ENCODE assay signal across 10 mouse cellular contexts in genomic region chr9:35317233-35317980, GRCm38 (mm10). TPM values are rescaled to one million over a fixed set of nuclear protein-coding genes. Genes with fewer than 3 reads are reported as not detected.
DNase-seq lines count a peak whose midpoint lies in the region; ATAC-seq lines count a peak whose summit lies in the region.
"Had no signal": no experiment of that assay in that cellular context is flagged by ENCODE, and none has a peak within 500 bp of the region (broad histone marks: within the 10 kb centered on the region; RNA-seq: fewer than 3 reads in every experiment).

No protein-coding gene starts in this region.

- H3K27me3 ChIP-seq in forebrain, embryonic 12.5 days, result peaks cover 69% of the 10 kb centered on the region
- H3K27me3 ChIP-seq in forebrain, embryonic 13.5 days, result peaks cover 11% of the 10 kb centered on the region; the same call in 1 of the 2 replicates
- peaks cover 2% of the 10 kb centered on the region; the same call in 1 of the 2 replicates for H3K27me3 ChIP-seq in midbrain, embryonic 11.5 days (ENCODE audit: control insufficient read depth, insufficient read depth, low read length)
- H3K27me3 ChIP-seq in midbrain, embryonic 16.5 days (ENCODE audit: control insufficient read depth, insufficient read depth, low read depth, low read length), result no peaks in the 10 kb centered on the region; the same call in 1 of the 2 replicates
- H3K27me3 ChIP-seq in neural tube, embryonic 11.5 days (ENCODE audit: control insufficient read depth, insufficient read depth, low read length), result no peaks in the 10 kb centered on the region
- H3K27me3 ChIP-seq in liver, embryonic 11.5 days (replicated peaks; ENCODE audit: control insufficient read depth, insufficient read depth, low read length), result no peaks in the 10 kb centered on the region
- H3K27me3 ChIP-seq: lung, embryonic 15.5 days had no signal

- H3K4me3 ChIP-seq in forebrain, embryonic 12.5 days (replicated peaks), result no peak overlapping the region
- H3K4me3 ChIP-seq in forebrain, embryonic 13.5 days, result no peak overlapping the region
- no peak overlapping the region for H3K4me3 ChIP-seq in midbrain, embryonic 11.5 days (ENCODE audit: low read depth, low read length)
- no peak overlapping the region for H3K4me3 ChIP-seq in midbrain, embryonic 16.5 days (ENCODE audit: low read depth, low read length)
- H3K4me3 ChIP-seq in neural tube, embryonic 11.5 days (ENCODE audit: low read depth, low read length), result no peak overlapping the region
- no peak overlapping the region for H3K4me3 ChIP-seq in liver, embryonic 11.5 days (ENCODE audit: low read depth, low read length)
- H3K4me3 ChIP-seq: heart, adult 2 months; lung, embryonic 15.5 days had no signal

- peaks cover 51% of the 10 kb centered on the region for H3K4me1 ChIP-seq in forebrain, embryonic 12.5 days
- peaks cover 54% of the 10 kb centered on the region for H3K4me1 ChIP-seq in forebrain, embryonic 13.5 days
- peaks cover 20% of the 10 kb centered on the region for H3K4me1 ChIP-seq in midbrain, embryonic 11.5 days (ENCODE audit: control insufficient read depth, insufficient read depth, low read length)
- H3K4me1 ChIP-seq in midbrain, embryonic 16.5 days (ENCODE audit: control insufficient read depth, insufficient read depth, low read length), result peaks cover 2% of the 10 kb centered on the region; the same call in 1 of the 2 replicates
- peaks cover 26% of the 10 kb centered on the region for H3K4me1 ChIP-seq in neural tube, embryonic 11.5 days (ENCODE audit: control insufficient read depth, insufficient read depth, low read length)
- H3K4me1 ChIP-seq in liver, embryonic 11.5 days (replicated peaks; ENCODE audit: control insufficient read depth, insufficient read depth, low read length), result peaks cover 11% of the 10 kb centered on the region

- no peak for DNase-seq in midbrain, embryonic 11.5 days (ENCODE audit: low spot score, missing footprints)
- DNase-seq in neural tube, embryonic 11.5 days (ENCODE audit: low spot score), result no peak
- DNase-seq in layer of hippocampus, adult 9-10 months (ENCODE audit: low spot score), result no peak
- DNase-seq in liver, embryonic 11.5 days (ENCODE audit: low spot score), result no peak
- DNase-seq in cerebellum, adult 18-20 months, result no peak

- 0 out of 2 replicates have a peak overlapping the region, but pooled peaks have one; percentile 7 for H3K9ac ChIP-seq in forebrain, embryonic 12.5 days
- H3K9ac ChIP-seq in forebrain, embryonic 13.5 days, result no peak overlapping the region
- 0 out of 2 replicates have a peak overlapping the region, but pooled peaks have one; percentile 18 for H3K9ac ChIP-seq in midbrain, embryonic 11.5 days (ENCODE audit: low read length)
- no peak overlapping the region for H3K9ac ChIP-seq in midbrain, embryonic 16.5 days (ENCODE audit: low read depth, low read length)
- no peak overlapping the region for H3K9ac ChIP-seq in neural tube, embryonic 11.5 days (ENCODE audit: low read length)
- no peak overlapping the region for H3K9ac ChIP-seq in liver, embryonic 11.5 days (ENCODE audit: low read depth, low read length)
- H3K9ac ChIP-seq: lung, embryonic 15.5 days had no signal

- no peaks in the 10 kb centered on the region for H3K9me3 ChIP-seq in forebrain, embryonic 12.5 days
- H3K9me3 ChIP-seq in forebrain, embryonic 13.5 days (replicated peaks), result no peaks in the 10 kb centered on the region
- H3K9me3 ChIP-seq in midbrain, embryonic 11.5 days (ENCODE audit: control insufficient read depth, low read length), result no peaks in the 10 kb centered on the region
- no peaks in the 10 kb centered on the region for H3K9me3 ChIP-seq in midbrain, embryonic 16.5 days (replicated peaks; ENCODE audit: control insufficient read depth, low read length, poor library complexity, severe bottlenecking)
- H3K9me3 ChIP-seq in neural tube, embryonic 11.5 days (ENCODE audit: control insufficient read depth, low read length), result no peaks in the 10 kb centered on the region
- H3K9me3 ChIP-seq in liver, embryonic 11.5 days (ENCODE audit: control insufficient read depth, low read length), result no peaks in the 10 kb centered on the region
- H3K9me3 ChIP-seq: lung, embryonic 15.5 days had no signal

- H3K27ac ChIP-seq in forebrain, embryonic 12.5 days, result 0 out of 2 replicates have a peak overlapping the region, but pooled peaks have one; percentile 42
- H3K27ac ChIP-seq in forebrain, embryonic 13.5 days, result no peak overlapping the region
- no peak overlapping the region for H3K27ac ChIP-seq in midbrain, embryonic 11.5 days (ENCODE audit: low read depth, low read length)
- no peak overlapping the region for H3K27ac ChIP-seq in midbrain, embryonic 16.5 days (ENCODE audit: low read length)
- H3K27ac ChIP-seq in neural tube, embryonic 11.5 days (ENCODE audit: low read depth, low read length), result peak overlapping the region; percentile 54
- no peak overlapping the region for H3K27ac ChIP-seq in liver, embryonic 11.5 days (ENCODE audit: low read depth, low read length)
- H3K27ac ChIP-seq: heart, adult 2 months; lung, embryonic 15.5 days had no signal

- no peak for ATAC-seq in forebrain, embryonic 12.5 days (ENCODE audit: low FRiP score)
- ATAC-seq in forebrain, embryonic 13.5 days, result no peak
- peak; percentile 49 for ATAC-seq in midbrain, embryonic 11.5 days (ENCODE audit: low FRiP score)
- no peak for ATAC-seq in midbrain, embryonic 16.5 days
- ATAC-seq in neural tube, embryonic 11.5 days (ENCODE audit: insufficient read depth, low FRiP score, low TSS enrichment), result peak; percentile 67
- ATAC-seq in liver, embryonic 11.5 days (replicated peaks; ENCODE audit: low FRiP score), result no peak

- WGBS in forebrain, embryonic 12.5 days, result 49% methylated on average over 9 of the region's 9 CpGs
- WGBS in forebrain, embryonic 13.5 days, result 55% methylated on average over 9 of the region's 9 CpGs
- WGBS in midbrain, embryonic 11.5 days, result 37% methylated on average over 9 of the region's 9 CpGs
- 50% methylated on average over 9 of the region's 9 CpGs for WGBS in midbrain, embryonic 16.5 days
- WGBS in neural tube, embryonic 11.5 days, result 15% methylated on average over 9 of the region's 9 CpGs
- 55% methylated on average over 9 of the region's 9 CpGs for WGBS in liver, embryonic 11.5 days

- no peaks in the 10 kb centered on the region for H3K36me3 ChIP-seq in forebrain, embryonic 12.5 days (replicated peaks)
- no peaks in the 10 kb centered on the region for H3K36me3 ChIP-seq in forebrain, embryonic 13.5 days (ENCODE audit: poor library complexity, severe bottlenecking)
- H3K36me3 ChIP-seq in midbrain, embryonic 11.5 days (ENCODE audit: control insufficient read depth, insufficient read depth, low read length), result no peaks in the 10 kb centered on the region
- H3K36me3 ChIP-seq in midbrain, embryonic 16.5 days (ENCODE audit: control insufficient read depth, insufficient read depth, low read length), result no peaks in the 10 kb centered on the region
- H3K36me3 ChIP-seq in neural tube, embryonic 11.5 days (ENCODE audit: control insufficient read depth, insufficient read depth, low read length), result no peaks in the 10 kb centered on the region
- no peaks in the 10 kb centered on the region for H3K36me3 ChIP-seq in liver, embryonic 11.5 days (ENCODE audit: control insufficient read depth, insufficient read depth, low read length)
- H3K36me3 ChIP-seq: lung, embryonic 15.5 days had no signal

- H3K4me2 ChIP-seq in forebrain, embryonic 12.5 days, result no peak overlapping the region
- no peak overlapping the region for H3K4me2 ChIP-seq in forebrain, embryonic 13.5 days
- H3K4me2 ChIP-seq in midbrain, embryonic 11.5 days, result no peak overlapping the region
- no peak overlapping the region for H3K4me2 ChIP-seq in midbrain, embryonic 16.5 days (ENCODE audit: low read length)
- H3K4me2 ChIP-seq in neural tube, embryonic 11.5 days (ENCODE audit: low read depth), result no peak overlapping the region
- no peak overlapping the region for H3K4me2 ChIP-seq in liver, embryonic 11.5 days
- H3K4me2 ChIP-seq: lung, embryonic 15.5 days had no signal

RNA-seq across cellular contexts. Expression of gene Rpusd4, which starts 49.7 kb away (rescaled TPM):
- 25.6 and 27.9 TPM in 2 replicates for polyA plus RNA-seq in forebrain, embryonic 12.5 days (2016; fragmentation: Nextera tagmentation; extraction: Ambion mirVana)
- polyA plus RNA-seq in forebrain, embryonic 13.5 days (2015; fragmentation: Nextera tagmentation; extraction: Ambion mirVana), result 22.0 and 23.5 TPM in 2 replicates
- 29.6 and 29.8 TPM in 2 replicates for polyA plus RNA-seq in midbrain, embryonic 11.5 days (2014; fragmentation: Nextera tagmentation; extraction: Ambion mirVana)
- polyA plus RNA-seq in midbrain, embryonic 16.5 days (2015; fragmentation: Nextera tagmentation; extraction: Ambion mirVana), result 16.7 and 18.5 TPM in 2 replicates
- 29.4 and 32.4 TPM in 2 replicates for polyA plus RNA-seq in neural tube, embryonic 11.5 days (2014; fragmentation: Nextera tagmentation; extraction: Ambion mirVana)
- 34.6 and 36.3 TPM in 2 replicates for polyA plus RNA-seq in liver, embryonic 11.5 days (2014; fragmentation: Nextera tagmentation; extraction: Ambion mirVana)

RNA-seq across cellular contexts. Expression of gene Fam118b, which starts 49.8 kb away (rescaled TPM):
- 73.9 TPM in 2 replicates for polyA plus RNA-seq in forebrain, embryonic 12.5 days (2016; fragmentation: Nextera tagmentation; extraction: Ambion mirVana)
- 88.5 and 88.8 TPM in 2 replicates for polyA plus RNA-seq in forebrain, embryonic 13.5 days (2015; fragmentation: Nextera tagmentation; extraction: Ambion mirVana)
- 82.0 and 82.2 TPM in 2 replicates for polyA plus RNA-seq in midbrain, embryonic 11.5 days (2014; fragmentation: Nextera tagmentation; extraction: Ambion mirVana)
- polyA plus RNA-seq in midbrain, embryonic 16.5 days (2015; fragmentation: Nextera tagmentation; extraction: Ambion mirVana), result 59.1 and 60.7 TPM in 2 replicates
- 74.9 and 78.6 TPM in 2 replicates for polyA plus RNA-seq in neural tube, embryonic 11.5 days (2014; fragmentation: Nextera tagmentation; extraction: Ambion mirVana)
- polyA plus RNA-seq in liver, embryonic 11.5 days (2014; fragmentation: Nextera tagmentation; extraction: Ambion mirVana), result 30.4 and 31.3 TPM in 2 replicates

Comparison
In these comparisons a context has a peak if more than half of its experiments do, and no peak if none do; other contexts are left out.
1. ATAC-seq: peak in midbrain, embryonic 11.5 days (single experiment) and neural tube, embryonic 11.5 days (single experiment); none in forebrain, embryonic 12.5 days (single experiment), forebrain, embryonic 13.5 days (single experiment), midbrain, embryonic 16.5 days (single experiment) and liver, embryonic 11.5 days (single experiment).
2. H3K27ac ChIP-seq: peak in forebrain, embryonic 12.5 days (single experiment) and neural tube, embryonic 11.5 days (single experiment); none in forebrain, embryonic 13.5 days (single experiment), midbrain, embryonic 11.5 days (single experiment), midbrain, embryonic 16.5 days (single experiment) and liver, embryonic 11.5 days (single experiment).
3. H3K9ac ChIP-seq: peak in forebrain, embryonic 12.5 days (single experiment) and midbrain, embryonic 11.5 days (single experiment); none in forebrain, embryonic 13.5 days (single experiment), midbrain, embryonic 16.5 days (single experiment), neural tube, embryonic 11.5 days (single experiment) and liver, embryonic 11.5 days (single experiment).